Mouse (Mus musculus): Measurements from ENCODE around the gene Slc38a10. TPM values are rescaled to one million over a fixed set of nuclear protein-coding genes. Genes with fewer than 3 reads are reported as not detected.

The Slc38a10 gene
- polyA plus RNA-seq, 1 experiment from 2014 or later = 42.3 TPM

GRCm38 (mm10) chr11:120098588-120099511 is 52.3 kb downstream of the Slc38a10 start, which contains the start of the genes Tepsin and Ndufaf8:
Gene Tepsin, minus strand, starts transcription at chr11:120098731.
Gene Ndufaf8, plus strand, starts transcription at chr11:120098928.
- Histone ChIP-seq H3K4me1 (replicated peaks; ENCODE audit: control insufficient read depth, insufficient read depth) (0 out of 2 replicates have a peak, but pooled peaks cover 6% of the 10 kb centered on the region), H3K4me2 (replicated peaks; ENCODE audit: low read depth) (peak within 1 kb of the TSS; percentile 88), H3K27ac (replicated peaks) (peak within 1 kb of the TSS; percentile 95), H3K27me3 (ENCODE audit: control insufficient read depth, insufficient read depth, low read length) (no peaks in the 10 kb centered on the region), H3K36me3 (ENCODE audit: control insufficient read depth, insufficient read depth, low read length) (peaks cover 3% of the 10 kb centered on the region; the same call in 1 of the 2 replicates), H3K9me3 (ENCODE audit: control insufficient read depth, low read length) (no peaks in the 10 kb centered on the region), H3K9ac (ENCODE audit: low read length) (peak within 1 kb of the TSS; percentile 91), H3K4me3 (ENCODE audit: low read depth, low read length) (peak within 1 kb of the TSS; percentile 78)
- peak; percentile 96 for ATAC-seq (ENCODE audit: low FRiP score, low TSS enrichment)
- DNase-seq (ENCODE audit: low spot score) = peak; percentile 98
- WGBS = under 1% methylated on average over 77 of the region's 77 CpGs
- TF ChIP-seq EP300 (optimal IDR thresholded peaks at IDR 0.05) (peak; percentile 99), CTCF (IDR thresholded peaks at IDR 0.05; ENCODE audit: low read depth) (no peak)

- Histone ChIP-seq H3K4me2 (replicated peaks; ENCODE audit: low read depth) (no peak overlapping the region), H3K4me1 (replicated peaks; ENCODE audit: control insufficient read depth, insufficient read depth) (0 out of 2 replicates have a peak, but pooled peaks cover 4% of the 10 kb centered on the region), H3K4me3 (ENCODE audit: low read depth, low read length) (no peak overlapping the region), H3K9me3 (ENCODE audit: control insufficient read depth, low read length) (no peaks in the 10 kb centered on the region), H3K27me3 (ENCODE audit: control insufficient read depth, insufficient read depth, low read length) (no peaks in the 10 kb centered on the region), H3K27ac (replicated peaks) (no peak overlapping the region), H3K36me3 (ENCODE audit: control insufficient read depth, insufficient read depth, low read length) (peaks cover 13% of the 10 kb centered on the region; the same call in 1 of the 2 replicates), H3K9ac (ENCODE audit: low read length) (no peak overlapping the region)
- DNase-seq (ENCODE audit: low spot score) (no peak), ATAC-seq (ENCODE audit: low FRiP score, low TSS enrichment) (peak; percentile 13; the same call in 1 of the 2 replicates)
- TF ChIP-seq EP300 (optimal IDR thresholded peaks at IDR 0.05) = no peak
- TF ChIP-seq CTCF (IDR thresholded peaks at IDR 0.05; ENCODE audit: low read depth) = peak; percentile 38; the same call in 1 of the 2 replicates
- 70% methylated on average over 23 of the region's 23 CpGs for WGBS
Measured at GRCm38 (mm10) chr11:120092817-120093591, 58.1 kb downstream of the Slc38a10 start.

GRCm38 (mm10) chr11:120090661-120091060 is 60.5 kb downstream of the Slc38a10 start:
- no peak overlapping the region for H3K4me3 ChIP-seq (ENCODE audit: low read depth, low read length)
- no peaks in the 10 kb centered on the region for H3K27me3 ChIP-seq (ENCODE audit: control insufficient read depth, insufficient read depth, low read length)
- WGBS = 87% methylated on average over 4 of the region's 4 CpGs
- no peak overlapping the region for H3K4me2 ChIP-seq (replicated peaks; ENCODE audit: low read depth)
- no peaks in the 10 kb centered on the region for H3K9me3 ChIP-seq (ENCODE audit: control insufficient read depth, low read length)
- no peak overlapping the region for H3K27ac ChIP-seq (replicated peaks)
- no peak overlapping the region for H3K9ac ChIP-seq (ENCODE audit: low read length)
- ATAC-seq (ENCODE audit: low FRiP score, low TSS enrichment) (no peak), DNase-seq (ENCODE audit: low spot score) (no peak)
- TF ChIP-seq CTCF (IDR thresholded peaks at IDR 0.05; ENCODE audit: low read depth) (no peak), EP300 (optimal IDR thresholded peaks at IDR 0.05) (no peak)
- H3K4me1 ChIP-seq (replicated peaks; ENCODE audit: control insufficient read depth, insufficient read depth) = no peaks in the 10 kb centered on the region
- peaks cover 13% of the 10 kb centered on the region; the same call in 1 of the 2 replicates for H3K36me3 ChIP-seq (ENCODE audit: control insufficient read depth, insufficient read depth, low read length)

- Histone ChIP-seq H3K27ac (replicated peaks) (peak within 1 kb of the TSS; percentile 65; the same call in 1 of the 2 replicates), H3K36me3 (ENCODE audit: control insufficient read depth, insufficient read depth, low read length) (0 out of 2 replicates have a peak, but pooled peaks cover 7% of the 10 kb centered on the region), H3K4me2 (replicated peaks; ENCODE audit: low read depth) (peak within 1 kb of the TSS; percentile 98), H3K9me3 (ENCODE audit: control insufficient read depth, low read length) (no peaks in the 10 kb centered on the region), H3K4me1 (replicated peaks; ENCODE audit: control insufficient read depth, insufficient read depth) (no peaks in the 10 kb centered on the region), H3K27me3 (ENCODE audit: control insufficient read depth, insufficient read depth, low read length) (no peaks in the 10 kb centered on the region), H3K9ac (ENCODE audit: low read length) (peak within 1 kb of the TSS; percentile 84), H3K4me3 (ENCODE audit: low read depth, low read length) (peak within 1 kb of the TSS; percentile 89)
- WGBS = 0% methylated on average over 41 of the region's 42 CpGs
- no peak for TF ChIP-seq EP300 (optimal IDR thresholded peaks at IDR 0.05)
- TF ChIP-seq CTCF (IDR thresholded peaks at IDR 0.05; ENCODE audit: low read depth) = no peak; the same call in 1 of the 2 replicates
- DNase-seq (ENCODE audit: low spot score) (peak; percentile 98), ATAC-seq (ENCODE audit: low FRiP score, low TSS enrichment) (peak; percentile 99)
Measured at GRCm38 (mm10) chr11:120086702-120087152, 64.4 kb downstream of the Slc38a10 start, which contains the start of gene Cep131. Gene Cep131, minus strand, starts transcription at chr11:120086827.

GRCm38 (mm10) chr11:120085891-120086627 is 65.1 kb downstream of the Slc38a10 start:
- ATAC-seq (ENCODE audit: low FRiP score, low TSS enrichment) (peak; percentile 39), DNase-seq (ENCODE audit: low spot score) (peak; percentile 65)
- no peak for TF ChIP-seq EP300 (optimal IDR thresholded peaks at IDR 0.05)
- TF ChIP-seq CTCF (IDR thresholded peaks at IDR 0.05; ENCODE audit: low read depth) = no peak
- Histone ChIP-seq H3K9ac (ENCODE audit: low read length) (peak overlapping the region; percentile 84), H3K4me1 (replicated peaks; ENCODE audit: control insufficient read depth, insufficient read depth) (no peaks in the 10 kb centered on the region), H3K4me2 (replicated peaks; ENCODE audit: low read depth) (peak overlapping the region; percentile 98), H3K4me3 (ENCODE audit: low read depth, low read length) (peak overlapping the region; percentile 89), H3K9me3 (ENCODE audit: control insufficient read depth, low read length) (no peaks in the 10 kb centered on the region), H3K27me3 (ENCODE audit: control insufficient read depth, insufficient read depth, low read length) (no peaks in the 10 kb centered on the region), H3K36me3 (ENCODE audit: control insufficient read depth, insufficient read depth, low read length) (0 out of 2 replicates have a peak, but pooled peaks cover under 1% of the 10 kb centered on the region), H3K27ac (replicated peaks) (peak overlapping the region; percentile 65; the same call in 1 of the 2 replicates)
- under 1% methylated on average over 25 of the region's 25 CpGs for WGBS

Data from stomach, postnatal 0 days (tissue).